Mouse (Mus musculus): ENCODE measurements around the gene Ppp1r14a.

Gene Ppp1r14a

GRCm38 (mm10) chr7:29334156-29334555 is 45.0 kb downstream of the Ppp1r14a start:
- no peak for DNase-seq (ENCODE audit: extremely low spot score)

GRCm38 (mm10) chr7:29335276-29335675 is 46.2 kb downstream of the Ppp1r14a start:
- no peak for DNase-seq (ENCODE audit: extremely low spot score)

- no peak for DNase-seq (ENCODE audit: extremely low spot score)
These were observed 46.9 kb downstream of the Ppp1r14a start for GRCm38 (mm10) chr7:29335841-29336671.

DNA sequence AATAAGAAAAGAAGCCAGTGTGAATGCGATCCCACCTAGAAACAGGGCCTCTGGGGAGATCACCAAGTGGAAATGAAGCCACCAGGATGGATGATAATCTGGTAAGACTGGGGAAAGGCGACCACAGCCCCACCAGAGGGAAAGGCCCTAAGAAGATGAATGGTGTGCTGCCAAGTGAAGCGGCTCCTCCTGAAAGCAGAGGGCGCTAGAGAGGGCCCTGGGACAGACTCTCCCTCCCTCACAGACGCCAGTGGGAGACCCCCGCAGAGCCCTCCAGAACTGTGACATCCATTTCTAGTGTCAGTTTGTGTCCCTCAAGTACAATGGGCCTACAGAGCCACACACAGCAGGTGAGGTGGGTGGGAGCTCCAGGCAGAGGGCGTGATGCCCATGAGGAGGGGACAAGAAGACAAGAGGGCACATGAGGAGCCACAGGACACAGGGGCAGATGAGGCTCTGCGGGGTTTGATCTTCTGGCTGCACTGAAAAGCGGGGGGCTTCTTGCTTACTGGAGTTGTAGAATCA is 47.7 kb downstream of the Ppp1r14a start:
- no peak for DNase-seq (ENCODE audit: extremely low spot score)

DNA sequence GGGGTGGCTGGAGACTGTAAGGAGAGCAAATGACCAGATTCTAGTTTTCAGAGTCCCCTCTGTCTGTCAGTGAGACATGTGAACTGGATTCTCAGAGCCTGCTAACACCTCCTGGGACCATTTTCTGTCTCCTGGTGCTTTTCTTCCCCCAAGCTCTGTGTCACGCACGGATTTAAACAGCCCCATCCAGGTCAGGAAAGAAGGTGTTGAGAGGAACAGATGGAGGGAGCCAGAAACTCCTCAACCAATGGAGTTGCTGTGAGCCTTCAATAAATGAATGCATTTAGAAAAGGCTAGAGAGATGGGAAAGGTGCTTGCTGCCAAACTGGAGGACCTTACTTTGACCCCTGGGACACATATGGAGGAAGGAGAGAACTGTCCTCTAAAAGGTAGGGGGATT is 48.7 kb downstream of the Ppp1r14a start:
- DNase-seq (ENCODE audit: extremely low spot score), result no peak

DNA sequence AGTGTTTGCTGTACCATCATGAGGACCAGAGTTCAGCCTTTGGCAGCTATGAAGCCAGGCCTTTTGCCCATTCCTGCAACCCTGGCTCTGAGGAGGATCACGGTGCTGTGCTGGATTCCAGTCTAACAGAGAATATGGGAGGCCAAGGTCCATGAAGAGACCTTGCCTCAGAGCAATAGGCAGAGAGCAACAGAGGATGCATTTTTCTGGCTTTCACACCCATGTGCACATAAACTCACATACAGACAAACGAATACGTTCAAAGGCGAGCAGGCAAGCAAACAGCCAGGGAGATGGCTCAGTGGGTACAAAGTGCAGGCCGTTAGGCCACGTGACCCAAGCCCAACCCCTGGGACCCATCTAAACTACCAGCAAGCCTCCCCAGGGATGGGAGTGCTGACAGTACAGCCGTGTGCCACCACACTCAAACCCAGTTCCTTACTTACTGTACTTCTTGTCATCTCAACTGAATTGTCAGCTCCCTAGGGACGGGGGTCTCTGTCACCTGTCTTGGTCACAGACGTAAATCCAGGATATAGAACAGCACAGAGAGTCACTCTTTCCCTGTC is 49.3 kb downstream of the Ppp1r14a start:
- DNase-seq (ENCODE audit: extremely low spot score), result no peak

DNA sequence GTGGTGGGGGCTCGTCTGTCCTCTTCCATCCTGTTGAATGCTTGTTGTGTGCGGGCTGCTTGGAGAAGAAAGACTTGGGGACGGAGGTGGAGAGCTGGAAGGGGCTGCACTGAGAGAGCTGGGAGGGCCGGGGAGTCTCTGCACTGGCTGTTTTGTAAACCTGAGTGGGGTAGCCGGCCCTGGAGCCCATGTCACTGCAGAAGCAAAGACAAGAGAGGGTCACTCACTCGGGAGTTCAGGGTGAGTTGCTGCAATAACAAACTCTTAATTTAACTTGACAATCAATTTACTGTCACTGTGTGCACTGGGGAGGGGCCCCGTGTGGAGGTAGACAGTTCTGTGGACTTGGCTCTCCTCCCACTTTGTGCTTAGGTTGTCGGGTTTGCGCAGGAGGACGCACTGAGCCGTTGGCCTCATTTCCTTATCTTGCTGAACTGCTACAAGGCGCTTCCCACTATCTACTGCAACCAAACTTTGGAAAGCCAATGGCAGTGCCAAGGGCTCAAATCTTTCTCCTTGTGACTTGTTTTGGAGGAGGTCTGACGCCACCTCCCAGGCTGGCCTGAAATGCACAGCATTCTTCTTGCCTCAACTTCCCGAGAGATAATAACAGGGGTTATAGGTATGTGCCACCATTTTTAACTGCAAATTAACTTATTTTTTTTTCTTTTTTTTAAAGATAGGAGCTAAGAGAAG is 50.0 kb downstream of the Ppp1r14a start:
- DNase-seq (ENCODE audit: extremely low spot score), result no peak

DNA sequence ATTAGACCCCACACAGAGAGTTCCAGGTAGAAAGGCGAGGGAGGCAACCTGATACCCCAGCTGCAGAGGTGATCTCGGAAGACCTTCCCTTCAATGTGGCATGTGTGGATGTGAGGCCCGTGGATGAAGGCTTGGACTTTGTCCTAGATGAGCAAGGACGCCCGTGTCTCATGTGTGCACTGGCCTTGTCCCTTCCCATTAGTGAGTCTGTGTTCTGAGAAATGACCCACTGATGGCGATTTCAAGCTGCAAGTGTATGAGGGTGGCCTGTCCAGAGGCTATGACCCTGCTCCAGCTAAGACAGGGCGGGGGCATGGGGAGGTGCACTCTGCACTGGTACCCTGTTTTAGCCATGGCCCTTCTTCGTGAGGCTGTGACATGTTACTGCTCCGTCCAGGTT is 51.1 kb downstream of the Ppp1r14a start:
- no peak for DNase-seq (ENCODE audit: extremely low spot score)

DNA sequence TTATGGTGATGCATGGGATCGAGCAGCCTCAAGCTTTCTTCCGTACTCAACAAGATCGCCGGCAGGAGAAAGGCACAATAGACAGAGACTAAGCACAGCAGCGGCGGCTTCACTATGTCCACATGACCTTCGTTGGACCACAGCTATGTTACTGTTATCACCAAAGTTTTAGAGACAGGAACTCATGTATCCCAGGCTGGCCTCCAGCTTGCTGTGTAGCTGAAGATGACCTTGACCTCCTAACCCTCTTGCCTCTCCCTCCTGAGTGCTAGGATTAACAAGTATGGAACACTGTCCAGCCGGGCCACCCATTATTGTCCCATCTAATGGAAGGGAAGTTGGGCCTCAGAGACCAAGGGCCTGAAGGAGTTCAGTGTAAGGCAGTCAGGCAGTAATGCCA is 51.7 kb downstream of the Ppp1r14a start:
- no peak for DNase-seq (ENCODE audit: extremely low spot score)

- no peak for DNase-seq (ENCODE audit: extremely low spot score)
These were observed 52.6 kb downstream of the Ppp1r14a start for GRCm38 (mm10) chr7:29341722-29342121.

DNA sequence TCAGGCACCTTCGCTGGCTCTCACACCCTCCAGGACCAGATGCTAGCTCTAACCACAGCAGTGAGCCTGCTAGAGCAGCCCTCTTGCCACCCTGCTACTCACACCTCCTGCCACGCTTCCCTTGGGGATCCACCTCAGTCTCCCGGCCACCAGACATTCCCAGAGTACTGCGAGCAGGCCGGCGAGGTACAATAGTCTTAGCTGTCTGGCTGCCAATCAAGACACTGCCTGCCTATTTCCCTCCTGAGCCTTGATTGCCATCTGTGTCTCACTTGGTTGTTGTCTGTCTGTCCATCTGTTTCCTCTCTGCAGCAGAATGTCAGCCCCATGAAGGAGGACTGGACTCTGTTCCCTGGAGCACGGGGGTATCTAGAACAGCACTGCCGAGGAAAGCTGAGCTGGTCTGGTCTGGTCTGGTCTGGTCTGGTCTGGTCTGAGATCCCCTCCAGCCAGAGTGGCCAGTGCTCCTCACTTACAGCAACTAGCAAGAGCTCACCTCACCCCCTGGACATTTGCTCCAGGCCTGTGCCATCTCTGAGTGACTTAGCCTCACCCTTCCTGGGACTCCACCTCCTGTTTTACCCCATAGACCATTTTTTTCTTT is 53.5 kb downstream of the Ppp1r14a start:
- no peak for DNase-seq (ENCODE audit: extremely low spot score)
